8 mouse cellular contexts compared by ENCODE assay signal in genomic region chr7:121939729-121940128, GRCm38 (mm10). TPM values are rescaled to one million over a fixed set of nuclear protein-coding genes. Genes with fewer than 3 reads are reported as not detected.
DNase-seq lines count a peak whose midpoint lies in the region; ATAC-seq lines count a peak whose summit lies in the region.

No protein-coding gene starts in this region.

- ATAC-seq in kidney, embryonic 16.5 days (ENCODE audit: low FRiP score, low TSS enrichment): peak; percentile 16; the same call in 1 of the 2 replicates
- peak; percentile 66; the same call in 1 of the 2 replicates for ATAC-seq in hindbrain, embryonic 13.5 days (ENCODE audit: low FRiP score)

- H3K9me3 ChIP-seq in kidney, embryonic 16.5 days (ENCODE audit: low read length): no peaks in the 10 kb centered on the region
- no peaks in the 10 kb centered on the region for H3K9me3 ChIP-seq in hindbrain, embryonic 13.5 days

- DNase-seq in kidney, adult 11 months: no peak
- peak; percentile 95 for DNase-seq in cerebellum, adult 9-10 months
- DNase-seq in liver: peak; percentile 21
- DNase-seq in right cerebral cortex, postnatal 25 days: peak; percentile 74
- DNase-seq in spleen, postnatal 14 days (ENCODE audit: low spot score in 2 of 2): no peak
- no peak for DNase-seq in heart, adult 18-20 months

- no peak overlapping the region for H3K9ac ChIP-seq in kidney, embryonic 16.5 days (replicated peaks; ENCODE audit: low read length)
- H3K9ac ChIP-seq in hindbrain, embryonic 13.5 days: no peak overlapping the region

- no peak overlapping the region for H3K4me2 ChIP-seq in kidney, embryonic 16.5 days (replicated peaks; ENCODE audit: low read depth, low read length)
- H3K4me2 ChIP-seq in hindbrain, embryonic 13.5 days: no peak overlapping the region

- H3K27me3 ChIP-seq in kidney, embryonic 16.5 days (ENCODE audit: insufficient read depth, low read length): no peaks in the 10 kb centered on the region
- no peaks in the 10 kb centered on the region for H3K27me3 ChIP-seq in hindbrain, embryonic 13.5 days

- 51% methylated on average over 4 of the region's 4 CpGs for WGBS in kidney, embryonic 16.5 days
- WGBS in hindbrain, embryonic 13.5 days: 43% methylated on average over 4 of the region's 4 CpGs

- H3K27ac ChIP-seq in kidney, embryonic 16.5 days (ENCODE audit: low read length): peak overlapping the region; percentile 51; the same call in 1 of the 2 replicates
- no peak overlapping the region for H3K27ac ChIP-seq in hindbrain, embryonic 13.5 days

- H3K4me1 ChIP-seq in kidney, embryonic 16.5 days (ENCODE audit: insufficient read depth, low read length): peaks cover 27% of the 10 kb centered on the region
- peaks cover 32% of the 10 kb centered on the region for H3K4me1 ChIP-seq in hindbrain, embryonic 13.5 days (replicated peaks)

- peaks cover 12% of the 10 kb centered on the region for H3K36me3 ChIP-seq in kidney, embryonic 16.5 days (ENCODE audit: insufficient read depth, low read length)
- H3K36me3 ChIP-seq in hindbrain, embryonic 13.5 days: peaks cover 27% of the 10 kb centered on the region

- no peak overlapping the region for H3K4me3 ChIP-seq in kidney, embryonic 16.5 days (ENCODE audit: low read length)
- no peak overlapping the region for H3K4me3 ChIP-seq in hindbrain, embryonic 13.5 days

RNA-seq across cellular contexts. Expression of gene Cog7, which starts 41.8 kb away (rescaled TPM):
- polyA plus RNA-seq in kidney, embryonic 16.5 days (2015; fragmentation: Nextera tagmentation; extraction: Ambion mirVana): 32.9 and 33.0 TPM in 2 replicates
- polyA plus RNA-seq in hindbrain, embryonic 13.5 days (2015; fragmentation: Nextera tagmentation; extraction: Ambion mirVana): 22.5 and 23.0 TPM in 2 replicates
- total RNA-seq in heart, adult 18-20 months (2021): 10 to 100 TPM; 17.3 to 19.3 TPM

Comparison
In these comparisons a context has a peak if more than half of its experiments do, and no peak if none do; other contexts are left out.
1. DNase-seq: peak in cerebellum, adult 9-10 months (single experiment), liver (single experiment) and right cerebral cortex, postnatal 25 days (single experiment); none in kidney, adult 11 months (single experiment), spleen, postnatal 14 days (0 of 2) and heart, adult 18-20 months (0 of 2).